Mouse (Mus musculus): ENCODE measurements around the gene Ipo11. TPM values are rescaled to one million over a fixed set of nuclear protein-coding genes. Genes with fewer than 3 reads are reported as not detected.

Gene Ipo11
- polyA plus RNA-seq, 1 experiment from 2014 or later = 102 TPM

DNA sequence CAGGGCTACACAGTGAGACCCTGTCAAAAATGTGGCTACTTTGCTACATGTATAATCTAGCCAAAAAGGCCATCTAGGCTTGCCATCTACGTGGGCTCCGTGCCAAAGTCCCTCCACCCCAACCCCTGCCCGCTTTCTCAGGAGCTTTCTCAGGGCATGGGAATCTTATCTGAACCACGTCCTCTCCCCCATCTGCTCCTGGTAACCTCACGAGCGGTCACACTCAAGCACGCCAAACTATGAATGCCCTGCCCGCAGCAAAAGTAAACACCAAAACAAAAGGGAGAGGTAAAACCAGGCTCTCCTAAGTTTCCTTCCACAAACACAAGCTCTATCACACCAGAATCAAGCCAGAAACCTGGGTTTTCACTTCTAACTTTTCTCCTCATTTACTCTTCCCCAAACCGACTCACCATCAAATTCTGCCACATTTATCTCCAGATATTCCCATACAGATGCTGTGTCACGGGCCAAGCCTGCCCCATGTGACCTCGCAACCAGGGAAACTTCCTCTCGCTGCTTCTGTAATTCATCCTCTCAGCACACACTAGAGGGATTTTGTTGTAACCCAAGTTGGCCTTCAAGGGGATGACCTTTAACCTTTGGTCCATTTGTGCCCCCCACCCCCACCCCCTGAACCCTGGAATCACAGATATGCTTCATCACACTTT, 107.3 kb downstream of the Ipo11 start:
- no peak for DNase-seq (ENCODE audit: low spot score)
- no peaks in the 10 kb centered on the region for H3K9me3 ChIP-seq (replicated peaks)
- H3K4me3 ChIP-seq = no peak overlapping the region
- peaks cover 30% of the 10 kb centered on the region for H3K36me3 ChIP-seq
- H3K4me1 ChIP-seq = 0 out of 2 replicates have a peak, but pooled peaks cover 5% of the 10 kb centered on the region
- H3K27me3 ChIP-seq (ENCODE audit: low read depth, poor library complexity, severe bottlenecking) = no peaks in the 10 kb centered on the region
- H3K27ac ChIP-seq (replicated peaks) = no peak overlapping the region
- 74% methylated on average over 12 of the region's 12 CpGs for WGBS

DNA sequence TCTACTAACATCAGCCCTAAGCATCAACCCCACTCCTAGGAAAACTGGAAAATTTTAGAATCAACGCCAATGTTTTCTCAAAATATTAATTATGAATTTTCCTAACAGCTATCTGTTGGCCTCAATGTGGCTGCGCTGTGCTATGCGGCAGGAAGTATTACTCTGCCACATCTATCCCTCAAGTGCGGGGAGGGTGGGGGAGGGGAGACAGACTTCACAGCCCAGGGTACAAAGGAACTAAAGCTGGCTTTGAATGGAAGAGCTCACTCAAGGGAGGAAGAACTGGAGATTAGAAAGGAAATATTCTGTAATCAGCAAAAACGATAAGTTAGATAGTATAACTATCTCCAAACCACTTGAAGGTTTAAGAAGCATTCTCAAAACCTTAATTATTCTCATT, 111.1 kb downstream of the Ipo11 start:
- H3K4me1 ChIP-seq = 0 out of 2 replicates have a peak, but pooled peaks cover 5% of the 10 kb centered on the region
- no peak for DNase-seq (ENCODE audit: low spot score)
- WGBS = 79% methylated on average over 5 of the region's 5 CpGs
- H3K9me3 ChIP-seq (replicated peaks) = no peaks in the 10 kb centered on the region
- no peak overlapping the region for H3K4me3 ChIP-seq
- H3K27ac ChIP-seq (replicated peaks) = no peak overlapping the region
- no peaks in the 10 kb centered on the region for H3K27me3 ChIP-seq (ENCODE audit: low read depth, poor library complexity, severe bottlenecking)
- peaks cover 23% of the 10 kb centered on the region for H3K36me3 ChIP-seq

DNA sequence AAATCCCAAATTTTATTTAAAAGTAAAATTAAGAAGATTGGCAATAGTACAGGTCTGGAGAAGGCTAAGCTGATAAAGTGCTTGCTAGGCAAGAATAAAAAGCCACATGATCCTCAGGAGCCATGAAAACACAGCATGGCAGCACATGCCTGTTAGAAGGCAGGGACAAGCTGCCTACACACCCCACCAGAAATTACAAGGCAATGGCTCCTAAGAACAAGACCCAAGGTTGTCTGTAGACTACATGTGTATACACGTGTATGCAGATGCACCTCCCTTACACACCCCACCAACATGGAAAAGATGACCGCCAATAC, 112.9 kb downstream of the Ipo11 start:
- no peak for DNase-seq (ENCODE audit: low spot score)
- 92% methylated on average over 2 of the region's 2 CpGs for WGBS
- Histone ChIP-seq H3K9me3 (replicated peaks) (no peaks in the 10 kb centered on the region), H3K4me1 (no peaks in the 10 kb centered on the region), H3K27ac (replicated peaks) (no peak overlapping the region), H3K4me3 (no peak overlapping the region), H3K27me3 (ENCODE audit: low read depth, poor library complexity, severe bottlenecking) (no peaks in the 10 kb centered on the region), H3K36me3 (peaks cover 41% of the 10 kb centered on the region)

DNA sequence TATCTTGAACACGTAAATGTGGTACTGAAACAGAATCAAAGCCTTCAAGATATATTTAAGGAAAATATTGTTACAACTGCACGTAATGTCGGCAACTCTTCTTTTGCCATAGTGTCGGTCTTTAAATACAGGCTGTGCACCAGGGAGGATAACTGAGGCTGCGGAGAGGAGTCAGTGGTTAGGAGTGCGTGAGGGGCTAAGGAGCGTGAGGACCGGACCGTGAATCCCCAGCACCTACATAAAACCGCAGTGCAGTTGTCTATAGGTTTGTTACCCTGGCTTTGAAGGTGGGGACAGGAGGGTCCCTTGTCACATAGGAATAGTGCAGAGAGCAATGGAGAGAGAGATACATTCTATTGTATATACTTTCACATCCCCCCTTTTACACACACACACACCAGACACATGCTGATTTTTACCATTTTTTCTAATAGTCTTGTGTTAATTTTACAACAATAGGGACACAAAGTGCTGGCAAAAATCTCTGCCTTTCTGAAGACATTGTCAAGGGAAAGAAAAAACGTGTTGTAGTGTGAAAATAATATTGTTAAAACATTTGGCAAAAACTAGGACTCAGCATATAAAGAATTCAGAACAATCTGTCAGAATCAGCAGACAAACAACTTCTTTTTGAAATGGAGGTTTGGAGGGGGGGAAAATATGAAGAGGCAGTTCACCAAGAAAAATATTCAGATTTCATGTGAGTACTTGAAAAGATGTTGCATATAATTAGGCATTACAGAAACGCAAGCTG, 113.5 kb downstream of the Ipo11 start:
- DNase-seq (ENCODE audit: low spot score) = no peak
- Histone ChIP-seq H3K4me3 (no peak overlapping the region), H3K36me3 (peaks cover 43% of the 10 kb centered on the region), H3K9me3 (replicated peaks) (no peaks in the 10 kb centered on the region), H3K27me3 (ENCODE audit: low read depth, poor library complexity, severe bottlenecking) (no peaks in the 10 kb centered on the region), H3K27ac (replicated peaks) (no peak overlapping the region), H3K4me1 (no peaks in the 10 kb centered on the region)
- WGBS = 94% methylated on average over 12 of the region's 12 CpGs

DNA sequence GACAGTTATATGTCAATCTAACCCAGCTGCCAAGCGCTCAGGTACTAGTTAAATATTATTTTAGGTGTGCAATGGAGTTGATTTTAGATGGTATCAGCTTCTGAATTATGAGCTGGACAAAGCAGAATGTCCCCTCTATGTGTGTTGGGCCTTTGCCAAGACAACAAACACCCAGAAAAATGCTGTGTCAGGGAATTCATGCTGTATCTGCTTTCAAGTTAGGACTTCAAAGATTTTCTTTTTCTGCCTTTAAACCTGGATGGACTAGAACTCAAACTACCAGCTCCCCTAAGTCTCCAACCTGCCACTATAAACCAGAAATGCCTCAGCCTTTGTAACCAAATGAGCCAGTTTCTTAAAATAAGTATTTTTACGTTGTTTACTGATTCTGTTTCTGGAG, 116.6 kb downstream of the Ipo11 start:
- H3K4me3 ChIP-seq = no peak overlapping the region
- H3K36me3 ChIP-seq = peaks cover 39% of the 10 kb centered on the region
- no peaks in the 10 kb centered on the region for H3K9me3 ChIP-seq (replicated peaks)
- no peak overlapping the region for H3K27ac ChIP-seq (replicated peaks)
- no peak for DNase-seq (ENCODE audit: low spot score)
- H3K27me3 ChIP-seq (ENCODE audit: low read depth, poor library complexity, severe bottlenecking) = no peaks in the 10 kb centered on the region
- WGBS = 97% methylated on average over 2 of the region's 2 CpGs
- no peaks in the 10 kb centered on the region; the same call in 1 of the 2 replicates for H3K4me1 ChIP-seq

DNA sequence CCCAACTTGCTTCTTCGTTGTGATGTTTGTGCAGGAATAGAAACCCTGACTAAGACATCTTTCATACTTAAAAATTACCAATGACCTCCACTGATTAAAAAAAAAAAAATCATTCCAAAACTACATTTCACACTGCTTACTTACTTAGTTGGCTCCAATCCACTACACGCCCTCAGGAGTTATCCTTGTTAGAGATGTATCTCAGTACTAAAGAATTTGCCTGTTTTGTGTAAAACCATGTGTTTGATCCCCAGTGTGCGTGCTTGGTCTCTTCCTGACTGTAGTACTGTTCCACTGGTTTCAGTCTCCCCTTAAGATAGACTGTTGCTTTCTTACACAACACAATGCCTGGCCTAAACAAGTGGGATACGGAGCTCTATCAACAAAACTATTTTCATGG, 117.0 kb downstream of the Ipo11 start:
- Histone ChIP-seq H3K36me3 (peaks cover 38% of the 10 kb centered on the region), H3K9me3 (replicated peaks) (no peaks in the 10 kb centered on the region), H3K27me3 (ENCODE audit: low read depth, poor library complexity, severe bottlenecking) (no peaks in the 10 kb centered on the region), H3K27ac (replicated peaks) (no peak overlapping the region), H3K4me3 (no peak overlapping the region), H3K4me1 (no peaks in the 10 kb centered on the region; the same call in 1 of the 2 replicates)
- DNase-seq (ENCODE audit: low spot score) = no peak
- 94% methylated on average over 4 of the region's 4 CpGs for WGBS

DNA sequence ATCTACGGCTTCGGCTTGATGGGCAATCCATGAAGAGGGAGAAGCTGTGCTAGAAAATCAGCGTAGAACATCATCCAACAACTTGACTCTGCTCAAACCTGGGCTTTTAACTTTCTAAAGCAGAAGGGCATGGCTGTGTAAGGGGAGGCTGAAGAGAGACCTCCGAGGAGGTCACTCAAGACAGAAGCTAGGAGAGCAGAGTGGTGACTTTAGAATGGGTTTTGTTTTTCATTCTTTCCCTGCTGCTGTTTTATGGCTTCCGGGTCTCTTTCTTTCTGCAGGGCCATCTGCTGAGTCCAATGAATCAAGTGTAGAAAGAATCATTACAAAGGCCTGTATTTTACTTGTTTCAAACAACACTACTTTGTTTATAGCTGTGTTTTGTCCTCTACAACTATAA, 119.7 kb downstream of the Ipo11 start:
- Histone ChIP-seq H3K36me3 (peaks cover 58% of the 10 kb centered on the region), H3K27me3 (ENCODE audit: low read depth, poor library complexity, severe bottlenecking) (no peaks in the 10 kb centered on the region), H3K27ac (replicated peaks) (no peak overlapping the region), H3K4me1 (no peaks in the 10 kb centered on the region; the same call in 1 of the 2 replicates), H3K9me3 (replicated peaks) (no peaks in the 10 kb centered on the region), H3K4me3 (no peak overlapping the region)
- WGBS = 89% methylated on average over 5 of the region's 5 CpGs
- DNase-seq (ENCODE audit: low spot score) = no peak

DNA sequence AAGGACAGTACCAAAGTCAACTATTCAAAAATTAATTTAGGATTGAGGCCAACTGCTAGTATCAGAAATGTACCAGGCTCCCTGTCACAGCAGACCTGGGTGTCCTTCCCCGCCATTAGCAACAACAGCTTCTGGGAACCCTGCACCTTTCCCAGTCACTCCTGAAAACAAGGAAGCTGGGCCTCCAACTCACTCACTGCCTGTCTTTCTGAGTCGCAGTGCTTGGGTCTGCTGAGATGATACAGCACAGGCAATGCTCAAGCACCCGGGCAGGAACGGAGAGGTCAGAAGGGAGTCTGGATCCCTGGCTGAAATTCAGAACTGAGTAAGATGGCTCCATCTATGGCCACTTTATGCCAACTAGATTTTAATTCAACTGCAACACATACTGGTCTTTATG, 123.2 kb downstream of the Ipo11 start:
- WGBS = 89% methylated on average over 4 of the region's 4 CpGs
- Histone ChIP-seq H3K36me3 (peaks cover 64% of the 10 kb centered on the region), H3K9me3 (replicated peaks) (no peaks in the 10 kb centered on the region), H3K4me3 (no peak overlapping the region), H3K4me1 (no peaks in the 10 kb centered on the region; the same call in 1 of the 2 replicates), H3K27me3 (ENCODE audit: low read depth, poor library complexity, severe bottlenecking) (no peaks in the 10 kb centered on the region), H3K27ac (replicated peaks) (no peak overlapping the region)
- DNase-seq (ENCODE audit: low spot score) = no peak

DNA sequence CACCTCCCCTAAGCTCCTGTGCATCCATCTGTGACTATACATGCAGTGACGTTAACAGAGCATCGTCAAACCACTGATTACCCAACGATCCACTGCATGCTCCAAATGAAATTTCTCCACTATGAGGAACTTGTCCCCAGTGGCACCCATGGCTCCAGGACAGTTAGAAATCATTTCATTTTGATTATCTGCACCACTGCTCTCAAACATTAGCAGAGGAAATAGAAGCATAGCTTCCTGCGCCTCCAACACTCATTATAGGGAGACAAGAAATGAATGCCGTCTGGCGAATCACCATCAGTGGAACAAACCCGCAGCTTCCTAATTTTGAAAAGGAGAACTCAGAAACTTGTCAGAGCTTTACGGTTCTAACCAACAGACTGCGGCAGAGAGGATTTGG, 123.7 kb downstream of the Ipo11 start:
- WGBS = 92% methylated on average over 9 of the region's 9 CpGs
- H3K9me3 ChIP-seq (replicated peaks) = no peaks in the 10 kb centered on the region
- peaks cover 63% of the 10 kb centered on the region for H3K36me3 ChIP-seq
- H3K4me1 ChIP-seq = no peaks in the 10 kb centered on the region; the same call in 1 of the 2 replicates
- DNase-seq (ENCODE audit: low spot score) = no peak
- H3K27me3 ChIP-seq (ENCODE audit: low read depth, poor library complexity, severe bottlenecking) = no peaks in the 10 kb centered on the region
- H3K4me3 ChIP-seq = no peak overlapping the region
- H3K27ac ChIP-seq (replicated peaks) = no peak overlapping the region

DNA sequence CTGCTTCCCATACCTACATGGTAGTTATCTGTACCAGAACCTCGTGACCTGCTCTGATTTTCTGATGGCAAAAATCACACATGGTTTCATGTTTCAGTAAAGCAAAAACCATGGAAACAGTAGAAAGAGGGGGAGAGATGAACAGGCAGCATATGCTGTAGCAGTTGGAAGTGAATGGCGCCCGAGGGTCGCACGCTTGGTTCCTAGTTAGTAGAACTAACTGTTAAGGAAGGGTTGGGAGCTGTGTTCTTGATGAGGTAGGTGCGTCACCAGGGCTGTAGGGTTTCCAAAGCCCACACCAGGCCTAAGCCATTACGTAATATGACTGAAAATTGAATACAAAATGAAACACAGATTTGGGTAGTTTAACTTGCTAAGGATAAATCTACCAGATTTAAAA, 126.6 kb downstream of the Ipo11 start:
- no peaks in the 10 kb centered on the region for H3K27me3 ChIP-seq (ENCODE audit: low read depth, poor library complexity, severe bottlenecking)
- H3K36me3 ChIP-seq = peaks cover 58% of the 10 kb centered on the region
- 96% methylated on average over 7 of the region's 7 CpGs for WGBS
- no peak overlapping the region for H3K4me3 ChIP-seq
- no peak overlapping the region for H3K27ac ChIP-seq (replicated peaks)
- no peak for DNase-seq (ENCODE audit: low spot score)
- H3K9me3 ChIP-seq (replicated peaks) = no peaks in the 10 kb centered on the region
- H3K4me1 ChIP-seq = no peaks in the 10 kb centered on the region

DNA sequence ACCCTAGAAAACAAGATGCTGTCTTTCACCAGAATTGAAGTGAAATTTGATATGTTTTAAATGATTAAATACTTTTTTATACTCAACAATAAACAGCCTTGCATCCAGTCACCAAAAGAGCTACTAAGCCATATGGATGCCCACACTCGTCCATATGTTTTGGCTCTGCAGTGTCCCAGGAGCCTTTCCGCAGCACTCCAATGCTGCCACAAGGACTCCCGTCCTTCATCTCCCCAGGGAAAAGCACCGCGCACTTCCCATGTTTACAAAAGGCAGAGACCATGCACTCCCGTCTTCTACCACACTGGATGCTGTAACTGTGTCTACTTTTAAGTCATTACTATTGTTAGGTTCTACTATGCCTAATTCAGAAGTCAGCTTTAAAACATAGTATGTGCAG, 127.9 kb downstream of the Ipo11 start:
- H3K36me3 ChIP-seq = peaks cover 53% of the 10 kb centered on the region
- no peak for DNase-seq (ENCODE audit: low spot score)
- no peaks in the 10 kb centered on the region for H3K4me1 ChIP-seq
- WGBS = 88% methylated on average over 6 of the region's 6 CpGs
- H3K4me3 ChIP-seq = no peak overlapping the region
- no peaks in the 10 kb centered on the region for H3K9me3 ChIP-seq (replicated peaks)
- no peaks in the 10 kb centered on the region for H3K27me3 ChIP-seq (ENCODE audit: low read depth, poor library complexity, severe bottlenecking)
- no peak overlapping the region for H3K27ac ChIP-seq (replicated peaks)

DNA sequence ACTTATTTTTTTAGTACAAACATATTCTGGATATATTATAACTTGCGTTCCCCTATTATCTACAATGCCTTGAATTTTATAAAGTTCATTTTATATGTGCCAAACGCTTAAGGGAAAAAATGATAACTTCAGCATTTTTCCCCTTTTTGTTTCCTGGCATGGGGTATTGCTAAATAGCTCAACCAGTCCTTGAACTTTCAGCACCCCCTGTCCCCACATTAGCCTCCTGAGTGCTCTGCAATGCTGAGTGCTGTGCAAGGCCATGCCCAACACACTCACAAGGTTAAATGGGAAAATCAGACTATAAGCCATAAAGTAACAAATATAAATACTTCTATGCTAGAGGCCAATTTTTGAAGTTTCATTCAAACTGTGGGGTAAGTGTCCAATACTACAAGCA, 128.4 kb downstream of the Ipo11 start:
- DNase-seq (ENCODE audit: low spot score) = no peak
- Histone ChIP-seq H3K27ac (replicated peaks) (no peak overlapping the region), H3K9me3 (replicated peaks) (no peaks in the 10 kb centered on the region), H3K27me3 (ENCODE audit: low read depth, poor library complexity, severe bottlenecking) (no peaks in the 10 kb centered on the region), H3K36me3 (peaks cover 53% of the 10 kb centered on the region), H3K4me1 (no peaks in the 10 kb centered on the region), H3K4me3 (no peak overlapping the region)
- WGBS = 99% methylated on average over 2 of the region's 2 CpGs

DNA sequence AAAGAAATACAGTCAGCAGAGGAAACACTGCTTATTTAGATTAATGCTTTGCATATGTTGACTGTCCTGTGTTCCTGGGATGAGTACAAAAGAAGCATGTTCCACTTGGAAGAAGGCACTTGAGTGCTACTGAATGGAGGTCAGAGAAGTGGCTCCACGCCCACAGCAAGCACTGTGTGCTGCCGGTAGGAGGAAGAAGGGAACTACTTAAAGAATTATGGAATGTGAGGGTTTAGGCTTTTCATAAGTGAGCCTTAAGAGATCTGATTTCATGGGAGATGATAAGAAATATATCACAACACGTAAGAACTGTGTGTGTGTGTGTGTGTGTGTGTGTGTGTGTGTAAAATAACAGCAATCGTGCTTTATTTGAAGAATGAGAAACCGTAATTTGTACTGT, 129.5 kb downstream of the Ipo11 start:
- no peaks in the 10 kb centered on the region for H3K4me1 ChIP-seq
- no peak overlapping the region for H3K4me3 ChIP-seq
- H3K9me3 ChIP-seq (replicated peaks) = no peaks in the 10 kb centered on the region
- WGBS = 89% methylated on average over 5 of the region's 5 CpGs
- peaks cover 56% of the 10 kb centered on the region for H3K36me3 ChIP-seq
- no peak overlapping the region for H3K27ac ChIP-seq (replicated peaks)
- no peak for DNase-seq (ENCODE audit: low spot score)
- H3K27me3 ChIP-seq (ENCODE audit: low read depth, poor library complexity, severe bottlenecking) = no peaks in the 10 kb centered on the region

Measured in midbrain, embryonic 10.5 days (tissue).